ENCODE assay signal across 28 mouse cellular contexts in genomic region chr14:87419740-87420139, GRCm38 (mm10). TPM values are rescaled to one million over a fixed set of nuclear protein-coding genes. Genes with fewer than 3 reads are reported as not detected.
DNase-seq lines count a peak whose midpoint lies in the region; ATAC-seq and TF ChIP-seq lines count a peak whose summit lies in the region.
"Had no signal": no experiment of that assay in that cellular context is flagged by ENCODE, and none has a peak within 500 bp of the region (broad histone marks: within the 10 kb centered on the region; RNA-seq: fewer than 3 reads in every experiment).

No protein-coding gene starts in this region.

- H3K9ac ChIP-seq in MEL (ENCODE audit: control insufficient read depth, low read depth, low read length, poor library complexity, severe bottlenecking), result peak overlapping the region; percentile 52
- H3K9ac ChIP-seq in liver, postnatal 0 days (replicated peaks), result 0 out of 2 replicates have a peak overlapping the region, but pooled peaks have one; percentile 13
- H3K9ac ChIP-seq in forebrain, embryonic 12.5 days, result no peak overlapping the region
- H3K9ac ChIP-seq: embryonic facial prominence, embryonic 13.5 days; heart, embryonic 15.5 days; hindbrain, embryonic 14.5 days; limb, embryonic 15.5 days had no signal

- peak overlapping the region; percentile 34 for H3K4me2 ChIP-seq in liver, postnatal 0 days (ENCODE audit: low read depth, low read length)
- no peak overlapping the region for H3K4me2 ChIP-seq in forebrain, embryonic 12.5 days
- H3K4me2 ChIP-seq: embryonic facial prominence, embryonic 13.5 days; heart, embryonic 15.5 days; hindbrain, embryonic 14.5 days; limb, embryonic 15.5 days had no signal

- ATAC-seq in liver, postnatal 0 days, result no peak
- ATAC-seq in forebrain, embryonic 12.5 days (ENCODE audit: low FRiP score), result no peak
- ATAC-seq: inflammation-experienced regulatory T-cells, adult 6 months; midbrain, embryonic 16.5 days; Patski had no signal

- peaks cover 13 to 23% of the 10 kb centered on the region in 2 experiments for H3K4me1 ChIP-seq in MEL (ENCODE audit: control insufficient read depth in 1 of 2, insufficient read depth in 2 of 2, low read length in 2 of 2)
- H3K4me1 ChIP-seq in liver, postnatal 0 days (ENCODE audit: insufficient read depth), result peaks cover 25% of the 10 kb centered on the region
- H3K4me1 ChIP-seq in forebrain, embryonic 12.5 days, result peaks cover 15% of the 10 kb centered on the region

- peaks cover 60% of the 10 kb centered on the region for H3K79me2 ChIP-seq in MEL (ENCODE audit: control insufficient read depth, insufficient read depth, low read length, poor library complexity)

- H3K4me3 ChIP-seq in MEL (ENCODE audit: control insufficient read depth in 1 of 2, insufficient read depth in 1 of 2, low read depth in 2 of 2, low read length in 2 of 2), result peak overlapping the region in 1 of 2 experiments; percentile 9; a peak in 1 of 4 replicates
- H3K4me3 ChIP-seq in liver, postnatal 0 days (ENCODE audit: low read depth, low read length), result no peak overlapping the region
- H3K4me3 ChIP-seq in forebrain, embryonic 12.5 days (replicated peaks), result no peak overlapping the region
- H3K4me3 ChIP-seq: embryonic facial prominence, embryonic 13.5 days; gastrocnemius, adult 2 months; heart, embryonic 15.5 days; limb, embryonic 15.5 days had no signal

- WGBS in large intestine, adult 2 months, result 43% methylated on average over 2 of the region's 2 CpGs
- 61% methylated on average over 2 of the region's 2 CpGs for WGBS in liver, postnatal 0 days (ENCODE audit: insufficient replicate concordance)
- WGBS in forebrain, embryonic 12.5 days, result 94% methylated on average over 2 of the region's 2 CpGs

- H3K36me3 ChIP-seq in MEL (ENCODE audit: control insufficient read depth in 1 of 2, insufficient read depth in 2 of 2, low read length in 2 of 2), result peaks cover 0 to 45% of the 10 kb centered on the region in 2 experiments
- no peaks in the 10 kb centered on the region for H3K36me3 ChIP-seq in liver, postnatal 0 days (replicated peaks; ENCODE audit: insufficient read depth, low read length)
- peaks cover 3% of the 10 kb centered on the region for H3K36me3 ChIP-seq in forebrain, embryonic 12.5 days (replicated peaks)
- H3K36me3 ChIP-seq: embryonic facial prominence, embryonic 13.5 days; heart, embryonic 15.5 days; limb, embryonic 15.5 days had no signal

- H3K9me3 ChIP-seq in MEL (replicated peaks; ENCODE audit: insufficient read depth, low read length), result no peaks in the 10 kb centered on the region
- no peaks in the 10 kb centered on the region for H3K9me3 ChIP-seq in liver, postnatal 0 days (ENCODE audit: low read length)
- no peaks in the 10 kb centered on the region for H3K9me3 ChIP-seq in forebrain, embryonic 12.5 days
- H3K9me3 ChIP-seq: embryonic facial prominence, embryonic 13.5 days; heart, embryonic 15.5 days; limb, embryonic 15.5 days had no signal

- no peaks in the 10 kb centered on the region for H3K27me3 ChIP-seq in MEL (ENCODE audit: control insufficient read depth in 1 of 2, insufficient read depth in 2 of 2, low read length in 2 of 2)
- H3K27me3 ChIP-seq in liver, postnatal 0 days (ENCODE audit: insufficient read depth, low read length), result no peaks in the 10 kb centered on the region
- no peaks in the 10 kb centered on the region for H3K27me3 ChIP-seq in forebrain, embryonic 12.5 days
- H3K27me3 ChIP-seq: embryonic facial prominence, embryonic 13.5 days; heart, embryonic 15.5 days; limb, embryonic 15.5 days; Patski had no signal

- TF ChIP-seq CTCF in MEL (IDR thresholded peaks at IDR 0.05 in 2 of 3, conservative IDR thresholded peaks at IDR 0.05 in 1 of 3; ENCODE audit: control insufficient read depth in 1 of 3, insufficient read depth in 1 of 3, low read depth in 2 of 3, low read length in 3 of 3, poor library complexity in 1 of 3, severe bottlenecking in 1 of 3), result no peak
- TF ChIP-seq CTCF in liver, postnatal 0 days (IDR thresholded peaks at IDR 0.05; ENCODE audit: low read depth), result no peak

- peak in 1 of 2 experiments; percentile 65; a peak in 2 of 4 replicates for TF ChIP-seq POLR2A in MEL (IDR thresholded peaks at IDR 0.05; ENCODE audit: control insufficient read depth in 1 of 2, insufficient read depth in 1 of 2, low read depth in 1 of 2, low read length in 2 of 2, poor library complexity in 1 of 2)

- TF ChIP-seq RAD21 in MEL (IDR thresholded peaks at IDR 0.05; ENCODE audit: low read depth, low read length), result no peak

- TF ChIP-seq EP300 in MEL (IDR thresholded peaks at IDR 0.05; ENCODE audit: low read depth in 1 of 2, low read length in 2 of 2), result peak; percentile 82 to 84
- no peak for TF ChIP-seq EP300 in liver, postnatal 0 days (IDR thresholded peaks at IDR 0.05; ENCODE audit: low read depth)

- DNase-seq in 3T3-L1 (ENCODE audit: low read depth, low spot score) (peak; percentile 8), MEL (ENCODE audit: low read depth, low spot score) (peak; percentile 89)
- DNase-seq in large intestine, adult 2 months (ENCODE audit: low read depth, low spot score), result peak; percentile 61
- no peak for DNase-seq in liver, postnatal 0 days
- DNase-seq in adrenal gland, adult 2 months, result no peak
- DNase-seq in B cell, adult 2 months, result no peak
- DNase-seq: adrenal gland, adult 8-10 months; cerebellum, adult 18-20 months; cerebellum, postnatal 14 days; embryo, embryonic 11 days; gastrocnemius, adult 2 months; heart, postnatal 4 days; kidney, adult 18-20 months; left cerebral cortex, postnatal 4 days; lung, postnatal 10 days; right cerebral cortex, adult 18-20 months; right cerebral cortex, postnatal 4 days; thymus, adult 18-20 months; thymus, postnatal 36 days had no signal

- H3K27ac ChIP-seq in MEL (ENCODE audit: control insufficient read depth, low read depth, low read length), result peak overlapping the region; percentile 70
- H3K27ac ChIP-seq in liver, postnatal 0 days (ENCODE audit: low read depth), result no peak overlapping the region
- H3K27ac ChIP-seq in forebrain, embryonic 12.5 days, result no peak overlapping the region
- H3K27ac ChIP-seq: embryonic facial prominence, embryonic 13.5 days; gastrocnemius, adult 2 months; heart, embryonic 15.5 days; hindbrain, embryonic 14.5 days; kidney, postnatal 0 days; limb, embryonic 15.5 days had no signal

TF ChIP-seq in MEL, 35 proteins besides CTCF, POLR2A, EP300 and RAD21 (continues in another document):
- peak; percentile 78; the same call in 1 of the 2 replicates for TF ChIP-seq MYC (IDR thresholded peaks at IDR 0.05; ENCODE audit: low read depth, low read length)
- peak; percentile 67 for TF ChIP-seq RCOR1 (IDR thresholded peaks at IDR 0.05; ENCODE audit: low read depth, low read length)
- TF ChIP-seq MAZ (IDR thresholded peaks at IDR 0.05; ENCODE audit: low read depth, low read length), result peak; percentile 79
- TF ChIP-seq SMC3 (IDR thresholded peaks at IDR 0.05; ENCODE audit: low read depth, low read length), result no peak
- TF ChIP-seq MYB (IDR thresholded peaks at IDR 0.05; ENCODE audit: low read depth, low read length), result no peak; the same call in 1 of the 2 replicates
- TF ChIP-seq POLR2AphosphoS5 (IDR thresholded peaks at IDR 0.05; ENCODE audit: borderline replicate concordance, low read depth, low read length), result no peak
- no peak for TF ChIP-seq MEF2A (IDR thresholded peaks at IDR 0.05; ENCODE audit: extremely low read depth, insufficient replicate concordance, low read depth, low read length, poor library complexity, severe bottlenecking)
- no peak for TF ChIP-seq ZMIZ1 (IDR thresholded peaks at IDR 0.05; ENCODE audit: low read depth, low read length)
- peak; percentile 91 for TF ChIP-seq SIN3A (IDR thresholded peaks at IDR 0.05; ENCODE audit: low read length)
- no peak; the same call in 1 of the 2 replicates for TF ChIP-seq CHD1 (IDR thresholded peaks at IDR 0.05; ENCODE audit: low read depth, low read length)
- TF ChIP-seq ZKSCAN1 (IDR thresholded peaks at IDR 0.05; ENCODE audit: low read depth, low read length), result no peak
- TF ChIP-seq MAFK (IDR thresholded peaks at IDR 0.05; ENCODE audit: borderline replicate concordance, low read depth, low read length), result 0 out of 2 replicates have a peak, but pooled peaks have one; percentile 28
- 0 out of 2 replicates have a peak, but pooled peaks have one; percentile 23 for TF ChIP-seq JUND (IDR thresholded peaks at IDR 0.05; ENCODE audit: low read depth, low read length)
- TF ChIP-seq BHLHE40 (IDR thresholded peaks at IDR 0.05; ENCODE audit: borderline replicate concordance, low read depth, low read length), result peak; percentile 30; the same call in 1 of the 2 replicates
- TF ChIP-seq NELFE (IDR thresholded peaks at IDR 0.05; ENCODE audit: low read depth, low read length), result 0 out of 2 replicates have a peak, but pooled peaks have one; percentile 32
- no peak for TF ChIP-seq UBTF (IDR thresholded peaks at IDR 0.05; ENCODE audit: borderline replicate concordance, insufficient read depth, low read depth, low read length)
- no peak for TF ChIP-seq POLR2AphosphoS2 (IDR thresholded peaks at IDR 0.05; ENCODE audit: low read length)
- TF ChIP-seq GABPA (IDR thresholded peaks at IDR 0.05; ENCODE audit: low read depth, low read length), result no peak
- peak; percentile 68 for TF ChIP-seq HCFC1 (IDR thresholded peaks at IDR 0.05; ENCODE audit: low read depth, low read length)
- peak; percentile 81 for TF ChIP-seq MAX (IDR thresholded peaks at IDR 0.05; ENCODE audit: low read length)
- no peak for TF ChIP-seq USF2 (IDR thresholded peaks at IDR 0.05; ENCODE audit: borderline replicate concordance in 1 of 2, insufficient read depth in 1 of 2, low read depth in 1 of 2, low read length in 2 of 2)
- peak; percentile 93 for TF ChIP-seq MXI1 (IDR thresholded peaks at IDR 0.05; ENCODE audit: low read depth, low read length)
- TF ChIP-seq TBP (IDR thresholded peaks at IDR 0.05; ENCODE audit: low read depth, low read length), result peak; percentile 63; the same call in 1 of the 2 replicates
- TF ChIP-seq E2F4 (IDR thresholded peaks at IDR 0.05; ENCODE audit: borderline replicate concordance, low read depth, low read length), result no peak
- peak; percentile 29; the same call in 1 of the 2 replicates for TF ChIP-seq TAL1 (IDR thresholded peaks at IDR 0.05; ENCODE audit: low read length)
- no peak for TF ChIP-seq CHD2 (IDR thresholded peaks at IDR 0.05; ENCODE audit: low read length)

RNA-seq across cellular contexts. Expression of gene Tdrd3, which starts 3.3 kb away (rescaled TPM):
- total RNA-seq in MEL (2012; rRNA removed), result 22.2 and 22.6 TPM in 2 replicates
- 10 to 100 TPM in 1 of 2 experiments, not detected in 1; 22.5 TPM for polyA plus RNA-seq in MEL (2012; ENCODE audit: insufficient read depth in 1 of 2, insufficient read length in 2 of 2, low read depth in 1 of 2, low replicate concordance in 2 of 2, missing spikeins in 1 of 2)
- polyA plus RNA-seq in large intestine, adult 2 months (2012; rRNA removed), result 2.1 and 2.4 TPM in 2 replicates
- polyA plus RNA-seq in liver, postnatal 0 days (2015; fragmentation: Nextera tagmentation; extraction: Ambion mirVana), result 4.7 and 5.6 TPM in 2 replicates
- 10 to 100 TPM; 33.6 to 37.7 TPM for total RNA-seq in adrenal gland, adult 2 months (2021)
- polyA plus RNA-seq in adrenal gland, adult 2 months (2012; rRNA removed), result 0.51 and 0.66 TPM in 2 replicates
- polyA plus RNA-seq in forebrain, embryonic 12.5 days (2016; fragmentation: Nextera tagmentation; extraction: Ambion mirVana), result 47.5 and 48.3 TPM in 2 replicates

Comparison
In these comparisons a context has a peak if more than half of its experiments do, and no peak if none do; other contexts are left out.
1. DNase-seq: peak in 3T3-L1 (single experiment), MEL (single experiment) and large intestine, adult 2 months (single experiment); none in liver, postnatal 0 days (single experiment), adrenal gland, adult 2 months (single experiment) and B cell, adult 2 months (0 of 2).